Mouse (Mus musculus): ENCODE results near the gene Mthfr.
A peak's percentile ranks its signal among the peaks of the same experiment; 100 is the strongest.

The Mthfr gene

GRCm38 (mm10) chr4:148089166-148089565, 50.3 kb downstream of the Mthfr start:
- no peak for DNase-seq (ENCODE audit: low spot score in 2 of 2)

GRCm38 (mm10) chr4:148091181-148091580, 52.3 kb downstream of the Mthfr start:
- DNase-seq (ENCODE audit: low spot score in 2 of 2): no peak

- no peak for DNase-seq (ENCODE audit: low spot score in 2 of 2)
Measured at GRCm38 (mm10) chr4:148092551-148093271, 53.8 kb downstream of the Mthfr start.

- DNase-seq (ENCODE audit: low spot score in 2 of 2): peak in 1 of 2 experiments; percentile 39
Measured at GRCm38 (mm10) chr4:148094161-148094560, 55.3 kb downstream of the Mthfr start.

- DNase-seq (ENCODE audit: low spot score in 2 of 2): no peak
Measured at GRCm38 (mm10) chr4:148095081-148095480, 56.2 kb downstream of the Mthfr start.

- DNase-seq (ENCODE audit: low spot score in 2 of 2): no peak
Measured at GRCm38 (mm10) chr4:148097936-148098335, 59.1 kb downstream of the Mthfr start.

- no peak for DNase-seq (ENCODE audit: low spot score in 2 of 2)
Measured at GRCm38 (mm10) chr4:148098666-148099065, 59.8 kb downstream of the Mthfr start.

GRCm38 (mm10) chr4:148101801-148102527, 63.1 kb downstream of the Mthfr start:
- DNase-seq (ENCODE audit: low spot score in 2 of 2): peak in 1 of 2 experiments; percentile 58

GRCm38 (mm10) chr4:148104146-148104545, 65.3 kb downstream of the Mthfr start:
- no peak for DNase-seq (ENCODE audit: low spot score in 2 of 2)

- no peak for DNase-seq (ENCODE audit: low spot score in 2 of 2)
Measured at GRCm38 (mm10) chr4:148107621-148108291, 68.9 kb downstream of the Mthfr start.

GRCm38 (mm10) chr4:148108565-148109100, 69.8 kb downstream of the Mthfr start:
- DNase-seq (ENCODE audit: low spot score in 2 of 2): no peak
